Mouse (Mus musculus): ENCODE data around the gene Maml3. TPM values are rescaled to one million over a fixed set of nuclear protein-coding genes. Genes with fewer than 3 reads are reported as not detected.

The Maml3 gene
- polyA plus RNA-seq, 1 experiment from 2014 or later: 6.0 TPM

DNA sequence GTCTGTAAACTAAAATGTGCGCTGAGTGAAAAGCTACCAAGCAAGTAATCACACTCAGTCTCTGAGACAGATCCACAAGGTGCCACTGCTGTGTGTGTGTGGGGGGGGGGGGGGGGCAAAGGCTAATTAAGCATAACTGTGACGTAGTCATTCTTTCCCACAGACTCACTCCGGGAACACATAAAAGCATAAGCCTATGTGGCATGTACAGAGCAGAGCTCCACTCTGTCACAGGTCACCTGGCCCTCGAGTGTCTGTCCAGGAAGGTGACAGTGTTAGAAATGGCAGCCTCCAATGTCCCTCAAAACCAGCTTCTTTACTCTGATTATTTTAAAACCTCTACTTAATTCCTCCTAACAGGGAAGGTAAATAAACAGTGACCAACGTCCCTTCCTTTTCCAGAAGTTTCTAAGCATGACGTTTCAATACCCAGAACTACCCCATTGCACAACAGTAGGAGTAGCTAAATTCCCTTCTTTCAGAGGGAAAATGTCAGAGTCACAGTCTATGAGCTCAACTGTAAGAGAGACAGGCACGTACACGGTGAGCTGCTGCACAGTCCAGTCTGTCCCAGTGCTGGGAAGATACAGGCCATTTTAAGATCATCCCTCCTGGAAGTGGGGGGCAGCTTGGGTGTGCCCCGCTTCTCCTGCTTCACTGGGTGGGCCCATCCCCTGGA, 93.7 kb downstream of the Maml3 start:
- DNase-seq (ENCODE audit: low spot score): no peak
- no peaks in the 10 kb centered on the region for H3K36me3 ChIP-seq (replicated peaks)
- H3K9me3 ChIP-seq: no peaks in the 10 kb centered on the region
- H3K4me1 ChIP-seq: peaks cover 53% of the 10 kb centered on the region
- H3K27me3 ChIP-seq (replicated peaks; ENCODE audit: low read depth, poor library complexity, severe bottlenecking): no peaks in the 10 kb centered on the region
- 0 out of 2 replicates have a peak overlapping the region, but pooled peaks have one; percentile 16 for H3K27ac ChIP-seq (replicated peaks)
- H3K4me3 ChIP-seq: no peak overlapping the region
- 78% methylated on average over 9 of the region's 9 CpGs for WGBS

DNA sequence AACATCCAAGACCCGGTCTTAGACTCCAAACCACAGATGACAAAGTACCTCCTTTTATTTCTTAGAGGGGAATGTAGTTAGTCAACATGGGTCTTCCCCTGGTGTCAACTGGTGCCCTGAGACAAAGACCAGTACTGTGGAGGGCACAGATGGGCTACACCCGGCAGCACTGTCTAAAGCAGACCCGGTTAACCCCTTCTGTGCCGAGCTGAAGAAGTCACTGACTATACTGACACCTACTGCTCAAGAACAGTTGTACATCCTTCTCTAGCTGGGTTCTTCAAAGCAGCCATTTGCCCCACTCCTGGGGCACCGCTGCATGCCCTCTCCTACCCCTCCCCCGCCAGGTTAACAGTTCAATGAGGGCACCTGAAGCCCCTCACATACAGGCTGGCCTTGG, 95.6 kb downstream of the Maml3 start:
- Histone ChIP-seq H3K27ac (replicated peaks) (peak overlapping the region; percentile 65), H3K4me3 (no peak overlapping the region), H3K4me1 (peaks cover 65% of the 10 kb centered on the region), H3K27me3 (replicated peaks; ENCODE audit: low read depth, poor library complexity, severe bottlenecking) (0 out of 2 replicates have a peak, but pooled peaks cover 2% of the 10 kb centered on the region), H3K9me3 (no peaks in the 10 kb centered on the region), H3K36me3 (replicated peaks) (no peaks in the 10 kb centered on the region)
- WGBS: 21% methylated on average over 6 of the region's 6 CpGs
- DNase-seq (ENCODE audit: low spot score): peak; percentile 64

DNA sequence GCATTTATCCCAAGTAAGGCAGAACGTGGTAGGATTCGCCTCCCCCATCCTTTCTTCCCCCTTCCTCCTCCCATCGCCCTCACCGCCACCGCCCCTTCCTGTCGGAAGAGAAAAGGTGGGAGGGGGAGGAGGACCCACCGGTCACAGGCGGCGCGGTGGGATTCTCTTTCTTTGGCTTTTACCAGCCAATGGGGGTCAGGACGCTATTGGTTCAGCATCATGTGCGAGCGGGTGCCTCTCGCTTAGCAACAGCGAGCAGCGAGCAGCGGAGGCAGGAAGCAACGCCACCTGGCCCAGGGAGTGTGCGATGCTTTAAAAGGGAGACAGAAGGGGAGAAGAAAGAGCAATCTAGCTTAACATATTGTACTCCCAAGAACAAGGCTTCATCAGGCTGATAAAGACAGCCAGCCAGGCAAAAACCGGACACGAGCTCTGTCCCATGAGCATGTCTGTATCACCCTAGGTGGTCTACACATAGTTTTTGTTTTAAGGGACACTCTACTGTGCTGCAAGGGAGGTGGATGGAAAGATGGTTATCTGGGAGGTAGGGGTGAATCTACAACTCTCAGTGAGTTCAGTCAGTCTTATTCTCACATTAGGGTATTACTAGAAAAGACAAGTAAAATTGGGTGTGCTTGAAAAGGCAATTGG, 97.1 kb downstream of the Maml3 start:
- peak overlapping the region; percentile 56 for H3K4me3 ChIP-seq
- peak overlapping the region; percentile 87 for H3K27ac ChIP-seq (replicated peaks)
- under 1% methylated on average over 21 of the region's 21 CpGs for WGBS
- peaks cover 70% of the 10 kb centered on the region for H3K4me1 ChIP-seq
- no peaks in the 10 kb centered on the region for H3K9me3 ChIP-seq
- no peaks in the 10 kb centered on the region for H3K36me3 ChIP-seq (replicated peaks)
- DNase-seq (ENCODE audit: low spot score): peak; percentile 92
- 0 out of 2 replicates have a peak, but pooled peaks cover 2% of the 10 kb centered on the region for H3K27me3 ChIP-seq (replicated peaks; ENCODE audit: low read depth, poor library complexity, severe bottlenecking)

DNA sequence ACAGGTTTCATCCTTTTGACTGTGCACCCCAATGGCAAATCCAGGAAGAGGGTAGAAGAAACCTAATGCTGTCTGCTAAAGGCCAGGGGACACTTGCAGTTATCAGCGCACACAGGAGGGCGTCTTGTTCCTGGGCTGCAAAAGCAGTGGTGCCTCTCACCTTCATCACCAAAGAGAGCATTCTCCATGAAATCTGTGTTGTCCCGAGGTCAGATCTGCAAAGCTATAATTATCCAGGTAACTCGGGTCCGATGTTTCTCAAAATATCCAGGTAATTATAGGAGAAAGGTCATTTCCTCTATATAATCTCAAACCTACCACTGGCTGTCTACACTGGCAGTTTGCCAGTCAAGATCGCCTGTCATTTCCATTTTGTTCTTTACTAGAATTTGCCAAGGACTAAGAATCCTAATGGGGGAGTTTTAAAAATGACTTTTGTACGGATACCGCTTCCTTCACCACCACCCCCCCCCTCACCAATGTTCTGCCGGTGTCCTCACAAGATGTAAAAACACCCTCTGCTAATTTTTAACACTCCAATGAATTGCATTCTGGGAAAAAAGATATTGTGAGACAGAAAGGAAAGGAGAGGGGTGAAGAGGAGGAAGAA, 98.0 kb downstream of the Maml3 start:
- DNase-seq (ENCODE audit: low spot score): no peak
- peaks cover 70% of the 10 kb centered on the region for H3K4me1 ChIP-seq
- 46% methylated on average over 9 of the region's 9 CpGs for whole genome bisulfite sequencing

DNA sequence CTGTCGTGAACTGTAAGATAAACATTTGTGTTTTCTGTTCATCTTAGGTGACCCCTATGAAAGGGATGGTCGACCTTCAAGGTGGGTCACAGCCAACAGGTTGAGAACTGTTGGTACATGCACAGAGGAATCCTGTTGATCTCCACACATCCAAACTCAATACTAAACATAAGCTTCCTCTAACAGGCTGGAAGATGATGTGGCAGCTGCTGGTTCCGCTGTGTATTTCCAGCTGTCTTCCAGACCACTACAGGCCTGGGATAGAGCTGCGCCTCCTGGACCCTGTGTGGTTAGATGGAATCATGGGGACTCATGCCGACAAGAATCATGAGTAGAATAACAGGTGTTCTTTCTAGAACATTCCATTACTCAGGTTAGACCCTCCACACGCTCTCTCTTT, 101.2 kb downstream of the Maml3 start:
- peaks cover 57% of the 10 kb centered on the region for H3K4me1 ChIP-seq
- 87% methylated on average over 6 of the region's 6 CpGs for WGBS
- H3K27ac ChIP-seq (replicated peaks): no peak overlapping the region
- DNase-seq (ENCODE audit: low spot score): no peak
- no peaks in the 10 kb centered on the region for H3K9me3 ChIP-seq
- H3K4me3 ChIP-seq: no peak overlapping the region
- H3K27me3 ChIP-seq (replicated peaks; ENCODE audit: low read depth, poor library complexity, severe bottlenecking): 0 out of 2 replicates have a peak, but pooled peaks cover 2% of the 10 kb centered on the region
- H3K36me3 ChIP-seq (replicated peaks): no peaks in the 10 kb centered on the region

More for the DNA sequence above, 98.0 kb downstream of the Maml3 start:
- H3K36me3 ChIP-seq (replicated peaks): no peaks in the 10 kb centered on the region
- peak overlapping the region; percentile 87 for H3K27ac ChIP-seq (replicated peaks)
- 0 out of 2 replicates have a peak, but pooled peaks cover 2% of the 10 kb centered on the region for H3K27me3 ChIP-seq (replicated peaks; ENCODE audit: low read depth, poor library complexity, severe bottlenecking)
- no peaks in the 10 kb centered on the region for H3K9me3 ChIP-seq
- H3K4me3 ChIP-seq: peak overlapping the region; percentile 56

DNA sequence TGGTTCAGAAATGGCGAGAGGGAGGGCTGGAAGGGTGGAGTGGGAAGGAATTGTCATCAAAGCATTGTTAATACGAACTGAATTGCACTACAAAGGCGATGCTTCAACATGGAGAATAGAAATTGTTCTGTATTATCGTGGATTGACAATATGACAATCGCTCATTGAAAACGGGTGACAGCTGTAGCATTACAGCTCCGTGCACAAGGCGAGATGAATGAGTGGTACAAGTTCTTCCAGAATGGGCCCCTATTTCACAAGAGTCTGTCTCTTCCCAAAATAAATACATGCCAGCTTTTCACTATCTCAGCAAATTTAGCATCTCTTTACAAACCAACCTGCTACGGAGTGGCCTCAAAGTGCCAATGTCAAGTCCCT, 103.4 kb downstream of the Maml3 start:
- H3K27me3 ChIP-seq (replicated peaks; ENCODE audit: low read depth, poor library complexity, severe bottlenecking): 0 out of 2 replicates have a peak, but pooled peaks cover 2% of the 10 kb centered on the region
- H3K36me3 ChIP-seq (replicated peaks): no peaks in the 10 kb centered on the region
- no peak for DNase-seq (ENCODE audit: low spot score)
- H3K27ac ChIP-seq (replicated peaks): no peak overlapping the region
- H3K9me3 ChIP-seq: no peaks in the 10 kb centered on the region
- WGBS: 86% methylated on average over 9 of the region's 9 CpGs
- H3K4me3 ChIP-seq: no peak overlapping the region
- H3K4me1 ChIP-seq: peaks cover 50% of the 10 kb centered on the region

DNA sequence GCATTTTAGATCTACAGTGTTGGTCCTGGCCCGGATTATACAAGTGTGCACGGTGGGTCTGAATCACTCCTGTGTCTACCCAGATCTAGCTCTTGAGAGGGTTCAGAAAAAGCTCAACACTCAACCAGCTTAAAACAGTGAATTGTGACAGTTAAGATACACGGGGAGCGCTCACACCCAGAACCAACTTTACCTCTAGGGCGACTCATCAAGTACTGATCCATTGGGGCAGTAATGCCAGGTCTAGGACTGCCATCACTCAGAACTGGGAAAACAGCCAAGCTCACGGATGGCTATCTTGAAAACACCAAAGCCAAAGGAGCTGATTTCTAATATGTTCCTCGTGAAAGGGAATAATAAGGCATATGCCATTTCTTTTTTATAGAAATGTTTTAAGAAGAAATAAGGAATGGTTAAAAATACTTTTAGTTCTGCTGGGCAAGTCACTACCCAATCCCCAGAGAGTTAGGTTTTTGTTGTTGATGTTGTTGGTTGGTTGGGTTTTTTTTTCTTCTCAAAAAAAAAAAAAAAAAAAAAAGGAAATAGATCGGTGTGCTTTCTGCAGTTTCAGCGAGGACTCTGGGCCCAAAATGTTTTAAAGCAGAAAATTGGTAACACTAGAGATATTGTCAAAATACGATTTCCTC, 103.9 kb downstream of the Maml3 start:
- Histone ChIP-seq H3K4me3 (no peak overlapping the region), H3K27me3 (replicated peaks; ENCODE audit: low read depth, poor library complexity, severe bottlenecking) (0 out of 2 replicates have a peak, but pooled peaks cover 2% of the 10 kb centered on the region), H3K36me3 (replicated peaks) (no peaks in the 10 kb centered on the region), H3K27ac (replicated peaks) (no peak overlapping the region), H3K9me3 (no peaks in the 10 kb centered on the region), H3K4me1 (peaks cover 45% of the 10 kb centered on the region)
- no peak for DNase-seq (ENCODE audit: low spot score)
- 90% methylated on average over 10 of the region's 10 CpGs for WGBS

DNA sequence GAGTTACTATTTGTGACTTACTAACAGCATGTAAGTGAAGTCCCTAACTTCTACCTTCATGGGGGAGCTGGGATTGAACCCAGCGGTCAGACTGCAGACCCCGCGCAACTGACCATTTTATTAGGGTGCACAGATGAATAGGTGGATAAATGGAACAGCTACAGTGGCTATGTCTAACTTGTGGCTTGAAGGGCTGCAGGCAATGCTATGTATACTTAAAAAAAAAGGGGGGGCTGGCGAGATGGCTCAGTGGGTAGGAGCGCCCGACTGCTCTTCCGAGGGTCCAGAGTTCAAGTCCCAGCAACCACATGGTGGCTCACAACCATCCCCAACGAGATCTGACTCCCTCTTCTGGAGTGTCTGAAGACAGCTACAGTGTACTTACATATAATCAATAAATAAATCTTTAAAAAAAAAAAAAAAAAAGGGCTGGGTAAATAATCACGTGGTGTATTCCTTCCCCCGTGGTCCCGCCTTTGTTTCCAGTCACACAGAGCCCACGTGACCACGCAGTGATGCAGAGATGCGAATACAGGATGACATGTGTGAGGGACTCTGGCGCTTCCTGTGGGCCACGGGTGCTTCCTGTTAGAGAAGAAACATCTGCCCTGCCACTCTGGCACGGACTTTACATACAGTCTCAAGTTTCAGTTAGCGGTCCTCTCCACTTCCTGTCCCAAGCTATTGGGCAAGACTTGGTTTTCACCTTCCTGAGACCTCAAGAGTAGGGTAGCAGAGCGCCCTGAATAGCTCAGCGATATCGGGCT, 105.0 kb downstream of the Maml3 start:
- 84% methylated on average over 21 of the region's 21 CpGs for WGBS
- no peaks in the 10 kb centered on the region for H3K9me3 ChIP-seq
- no peak overlapping the region for H3K4me3 ChIP-seq
- H3K36me3 ChIP-seq (replicated peaks): no peaks in the 10 kb centered on the region
- H3K4me1 ChIP-seq: peaks cover 44% of the 10 kb centered on the region
- no peaks in the 10 kb centered on the region for H3K27me3 ChIP-seq (replicated peaks; ENCODE audit: low read depth, poor library complexity, severe bottlenecking)
- DNase-seq (ENCODE audit: low spot score): peak; percentile 42
- no peak overlapping the region; the same call in 1 of the 2 replicates for H3K27ac ChIP-seq (replicated peaks)

DNA sequence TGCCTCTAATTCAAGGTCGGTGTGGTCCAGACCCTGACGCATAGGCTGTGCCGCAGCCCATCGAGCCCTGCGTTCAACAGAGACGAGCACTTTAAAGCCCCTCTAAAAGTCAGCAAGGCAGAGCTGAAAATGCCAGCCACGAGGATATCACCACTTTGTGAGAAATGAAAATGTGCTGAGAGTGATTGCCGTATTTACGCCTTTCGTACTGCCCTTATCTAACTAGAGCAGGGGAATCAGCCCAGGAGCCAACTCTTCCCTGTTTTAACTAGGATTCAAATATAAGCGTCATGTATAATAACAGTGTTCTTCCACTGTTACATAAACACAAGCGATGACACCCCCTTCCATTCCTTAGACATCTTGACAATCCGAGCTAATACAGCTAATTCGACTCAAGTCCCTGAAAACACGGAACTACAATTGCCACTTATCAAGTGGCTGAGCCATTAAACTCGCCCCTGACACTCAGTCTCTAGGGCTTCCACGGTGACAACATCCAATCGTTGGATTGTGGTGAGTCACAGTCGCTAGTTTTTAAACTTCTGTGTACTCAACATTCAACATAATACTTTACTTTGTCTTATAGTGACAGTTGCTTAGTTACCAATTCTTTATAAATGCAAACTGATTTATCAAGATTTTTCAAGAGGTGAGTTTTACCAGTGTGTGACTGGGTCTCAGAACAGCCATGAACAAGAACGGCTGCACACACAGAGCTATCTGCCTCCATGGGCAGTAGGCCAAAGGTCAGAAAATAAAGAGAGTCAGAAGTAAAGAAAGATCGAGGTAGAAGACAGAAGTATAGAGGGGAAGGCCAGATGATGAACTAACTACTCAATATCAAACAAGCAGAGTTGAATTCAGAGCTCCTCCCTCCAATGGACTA, 106.1 kb downstream of the Maml3 start:
- H3K9me3 ChIP-seq: no peaks in the 10 kb centered on the region
- no peak overlapping the region for H3K4me3 ChIP-seq
- no peaks in the 10 kb centered on the region for H3K36me3 ChIP-seq (replicated peaks)
- peaks cover 36% of the 10 kb centered on the region for H3K4me1 ChIP-seq
- no peak for DNase-seq (ENCODE audit: low spot score)
- WGBS: 85% methylated on average over 21 of the region's 21 CpGs
- no peak overlapping the region for H3K27ac ChIP-seq (replicated peaks)
- no peaks in the 10 kb centered on the region for H3K27me3 ChIP-seq (replicated peaks; ENCODE audit: low read depth, poor library complexity, severe bottlenecking)

DNA sequence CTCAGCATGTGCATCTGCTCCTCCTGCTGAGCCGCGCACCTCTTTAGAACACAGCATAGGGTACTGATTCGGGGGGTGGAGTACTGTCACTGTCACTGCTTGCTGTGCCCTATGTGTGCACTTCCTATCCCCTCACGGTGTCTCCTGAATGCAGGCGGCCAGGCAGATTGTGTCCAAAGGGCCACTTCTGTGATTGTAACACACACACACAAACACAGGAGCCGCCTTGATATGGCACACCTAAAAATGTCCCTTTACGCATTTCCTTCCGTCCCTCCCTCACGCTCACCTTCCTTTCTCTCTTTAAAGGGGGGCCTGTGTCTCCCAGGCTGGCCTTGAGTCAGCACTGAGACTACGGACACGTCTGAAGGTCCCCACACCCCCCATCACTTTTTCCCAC, 107.3 kb downstream of the Maml3 start:
- H3K36me3 ChIP-seq (replicated peaks): no peaks in the 10 kb centered on the region
- DNase-seq (ENCODE audit: low spot score): no peak
- H3K4me1 ChIP-seq: peaks cover 36% of the 10 kb centered on the region
- no peaks in the 10 kb centered on the region for H3K27me3 ChIP-seq (replicated peaks; ENCODE audit: low read depth, poor library complexity, severe bottlenecking)
- 86% methylated on average over 11 of the region's 11 CpGs for WGBS
- no peak overlapping the region for H3K4me3 ChIP-seq
- H3K9me3 ChIP-seq: no peaks in the 10 kb centered on the region
- H3K27ac ChIP-seq (replicated peaks): peak overlapping the region; percentile 44; the same call in 1 of the 2 replicates

DNA sequence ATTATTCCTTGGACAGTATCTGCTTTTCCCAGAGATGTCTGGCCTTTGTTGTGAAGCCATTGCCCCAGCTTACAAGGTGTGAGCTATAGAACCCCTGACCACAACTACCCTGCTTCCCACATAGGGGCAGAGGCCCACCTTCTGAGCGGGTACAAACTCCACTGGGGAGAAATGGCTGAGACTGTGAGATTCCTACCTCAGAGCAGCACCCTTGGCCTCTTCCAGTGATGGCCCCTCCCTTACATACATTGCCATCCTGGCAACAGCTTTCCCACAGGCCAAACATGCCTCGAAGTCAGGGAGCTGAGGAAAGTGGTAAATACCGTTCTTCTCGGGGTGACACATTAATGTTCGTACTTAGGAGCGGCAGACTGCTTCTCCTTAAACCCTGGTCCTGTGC, 118.4 kb downstream of the Maml3 start:
- no peaks in the 10 kb centered on the region for H3K36me3 ChIP-seq (replicated peaks)
- peaks cover 13% of the 10 kb centered on the region for H3K4me1 ChIP-seq
- H3K9me3 ChIP-seq: no peaks in the 10 kb centered on the region
- no peak for DNase-seq (ENCODE audit: low spot score)
- H3K4me3 ChIP-seq: no peak overlapping the region
- no peak overlapping the region for H3K27ac ChIP-seq (replicated peaks)
- WGBS: 85% methylated on average over 6 of the region's 6 CpGs
- H3K27me3 ChIP-seq (replicated peaks; ENCODE audit: low read depth, poor library complexity, severe bottlenecking): no peaks in the 10 kb centered on the region

Measured in embryonic facial prominence, embryonic 10.5 days (tissue).